Comparison of ENCODE assay signal across 27 mouse cellular contexts in genomic region chr4:138257116-138257687, GRCm38 (mm10). TPM values are rescaled to one million over a fixed set of nuclear protein-coding genes. Genes with fewer than 3 reads are reported as not detected.
A peak's percentile ranks its signal among the peaks of the same experiment; 100 is the strongest.
DNase-seq lines count a peak whose midpoint lies in the region; TF ChIP-seq lines count a peak whose summit lies in the region.
"Had no signal": no experiment of that assay in that cellular context is flagged by ENCODE, and none has a peak within 500 bp of the region (broad histone marks: within the 10 kb centered on the region; RNA-seq: fewer than 3 reads in every experiment).

No protein-coding gene starts in this region.

- peaks cover 79% of the 10 kb centered on the region for H3K36me3 ChIP-seq in megakaryocyte, embryonic 14.5 days (replicated peaks; ENCODE audit: low read length)
- H3K36me3 ChIP-seq: embryonic facial prominence, embryonic 15.5 days; forebrain, embryonic 15.5 days; heart, embryonic 12.5 days; kidney, embryonic 15.5 days; limb, embryonic 13.5 days; liver, embryonic 15.5 days; midbrain, embryonic 12.5 days had no signal

- no peak for TF ChIP-seq POLR2A in cerebellum, adult 2 months (IDR thresholded peaks at IDR 0.05; ENCODE audit: borderline replicate concordance, insufficient read depth, low read length)

- H3K27ac ChIP-seq in cerebellum, adult 2 months (ENCODE audit: insufficient read depth, low read length) = no peak overlapping the region
- H3K27ac ChIP-seq: embryonic facial prominence, embryonic 15.5 days; forebrain, embryonic 15.5 days; hindbrain, postnatal 0 days; kidney, embryonic 15.5 days; limb, embryonic 13.5 days; liver, embryonic 15.5 days; macrophage; midbrain, embryonic 12.5 days had no signal

- WGBS in cerebellum, adult 2 months = 80% methylated on average over 22 of the region's 22 CpGs

- TF ChIP-seq CTCF in cerebellum, adult 2 months (IDR thresholded peaks at IDR 0.05; ENCODE audit: borderline replicate concordance, insufficient read depth, low read depth, low read length) = no peak

- DNase-seq in CD4-positive helper T cell, adult 2 months (ENCODE audit: low read depth, low spot score) = peak; percentile 44
- peak; percentile 50 for DNase-seq in c-Kit-positive CD71-negative TER-119-negative erythroid progenitor cells, embryonic 14.5 days (ENCODE audit: low read depth)
- DNase-seq in thymus, postnatal 25 days = peak; percentile 46
- no peak for DNase-seq in cerebellum, adult 2 months
- DNase-seq in urinary bladder, postnatal 4 days (ENCODE audit: low spot score in 2 of 2) = no peak
- DNase-seq in adrenal gland, postnatal 36 days = no peak
- DNase-seq: adrenal gland, postnatal 14 days; cerebellum, adult 11-12 months; cerebellum, postnatal 36 days; gastrocnemius, postnatal 14 days; heart, adult 18-20 months; heart, postnatal 10 days; kidney, adult 11 months; kidney, postnatal 36 days; layer of hippocampus, adult 9-11 months; right cerebral cortex, postnatal 25 days had no signal

- H3K4me1 ChIP-seq in megakaryocyte, embryonic 14.5 days = peaks cover 99% of the 10 kb centered on the region
- peaks cover 4% of the 10 kb centered on the region for H3K4me1 ChIP-seq in cerebellum, adult 2 months (ENCODE audit: control insufficient read depth, insufficient read depth, low read length)

- H3K9me3 ChIP-seq in megakaryocyte, embryonic 14.5 days = no peaks in the 10 kb centered on the region
- H3K9me3 ChIP-seq: embryonic facial prominence, embryonic 15.5 days; forebrain, embryonic 15.5 days; heart, embryonic 12.5 days; kidney, embryonic 15.5 days; limb, embryonic 13.5 days; liver, embryonic 15.5 days; midbrain, embryonic 12.5 days had no signal

- peak overlapping the region; percentile 62 for H3K4me3 ChIP-seq in megakaryocyte, embryonic 14.5 days (replicated peaks)
- no peak overlapping the region for H3K4me3 ChIP-seq in cerebellum, adult 2 months (replicated peaks; ENCODE audit: insufficient read depth, low read depth, low read length)
- H3K4me3 ChIP-seq: embryonic facial prominence, embryonic 15.5 days; forebrain, embryonic 15.5 days; heart, embryonic 12.5 days; kidney, embryonic 15.5 days; limb, embryonic 13.5 days; liver, embryonic 15.5 days; midbrain, embryonic 12.5 days had no signal

- H3K27me3 ChIP-seq in megakaryocyte, embryonic 14.5 days (replicated peaks) = peaks cover 35% of the 10 kb centered on the region
- no peaks in the 10 kb centered on the region for H3K27me3 ChIP-seq in cerebellum, adult 2 months (ENCODE audit: control insufficient read depth, insufficient read depth, low read length)

RNA-seq across cellular contexts. Expression of gene Kif17, which starts 7.0 kb away (rescaled TPM):
- polyA plus RNA-seq in megakaryocyte, embryonic 14.5 days (2012; ENCODE audit: insufficient read depth, low replicate concordance) = 1.4 and 1.7 TPM in 2 replicates
- 12.2 and 12.7 TPM in 2 replicates for polyA plus RNA-seq in cerebellum, adult 2 months (2012; rRNA removed)
- 1 to 10 TPM; 1.6 to 3.5 TPM for total RNA-seq in adrenal gland, postnatal 36 days (2021)
- total RNA-seq: gastrocnemius, postnatal 14 days had no signal
- polyA plus RNA-seq: macrophage had no signal

RNA-seq across cellular contexts. Expression of gene Sh2d5, which starts 7.0 kb away (rescaled TPM):
- 11.4 and 15.9 TPM in 2 replicates for polyA plus RNA-seq in megakaryocyte, embryonic 14.5 days (2012; ENCODE audit: insufficient read depth, low replicate concordance)
- 38.9 and 40.8 TPM in 2 replicates for polyA plus RNA-seq in cerebellum, adult 2 months (2012; rRNA removed)
- total RNA-seq in adrenal gland, postnatal 36 days (2021) = 1 to 10 TPM in 1 of 2 experiments, under 1 TPM in 1; 0.92 to 2.9 TPM
- total RNA-seq: gastrocnemius, postnatal 14 days; heart, adult 18-20 months; monocyte, adult 5-6 weeks had no signal

RNA-seq across cellular contexts. Expression of gene Hp1bp3, which starts 41.1 kb away (rescaled TPM):
- 14.0 and 53.0 TPM in 2 replicates for polyA plus RNA-seq in megakaryocyte, embryonic 14.5 days (2012; ENCODE audit: insufficient read depth, low replicate concordance)
- polyA plus RNA-seq in cerebellum, adult 2 months (2012; rRNA removed) = 163 and 170 TPM in 2 replicates
- total RNA-seq in adrenal gland, postnatal 36 days (2021) = 100 to 1,000 TPM; 192 to 251 TPM

RNA-seq across cellular contexts. Expression of gene Ddost, which starts 47.3 kb away (rescaled TPM):
- 151 and 161 TPM in 2 replicates for polyA plus RNA-seq in megakaryocyte, embryonic 14.5 days (2012; ENCODE audit: insufficient read depth, low replicate concordance)
- polyA plus RNA-seq in cerebellum, adult 2 months (2012; rRNA removed) = 98.3 and 101 TPM in 2 replicates
- total RNA-seq in adrenal gland, postnatal 36 days (2021) = 100 to 1,000 TPM; 127 to 132 TPM

Comparison
In these comparisons a context has a peak if more than half of its experiments do, and no peak if none do; other contexts are left out.
1. DNase-seq: peak in CD4-positive helper T cell, adult 2 months (single experiment), c-Kit-positive CD71-negative TER-119-negative erythroid progenitor cells, embryonic 14.5 days (single experiment) and thymus, postnatal 25 days (single experiment); none in cerebellum, adult 2 months (0 of 2), urinary bladder, postnatal 4 days (0 of 2) and adrenal gland, postnatal 36 days (0 of 2).